Mouse (Mus musculus): ENCODE measurements at regions not wholly inside any gene's neighbourhood (a gene's known extent, or its start where the extent isn't known, plus 50 kb on each side); places are given as distances from the start of the nearest gene placed in this dataset.

DNA sequence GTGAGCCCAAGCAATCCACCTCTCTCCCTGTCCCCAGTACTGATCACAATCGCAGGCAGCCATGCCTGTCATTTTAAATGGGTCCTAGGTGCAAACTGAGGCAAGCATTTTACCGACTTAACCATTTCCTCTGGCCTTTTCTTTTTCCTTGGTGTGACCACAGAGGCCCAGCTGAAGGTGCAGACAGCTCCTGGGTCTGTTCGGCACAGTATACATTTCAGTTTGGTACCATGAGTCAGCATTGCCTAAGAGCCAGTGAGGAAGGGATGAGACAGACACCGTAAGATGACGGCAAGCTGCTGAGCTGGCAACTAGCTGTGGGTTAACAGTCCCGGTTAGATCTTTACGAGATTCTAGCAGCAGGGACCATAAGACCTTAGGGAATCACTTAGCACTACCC lies 61.6 kb upstream of the Eed start:
- H3K4me3 ChIP-seq (ENCODE audit: low read depth, low read length): no peak overlapping the region
- 84% methylated on average over 7 of the region's 7 CpGs for WGBS
- no peak for ATAC-seq (ENCODE audit: low FRiP score)
- H3K9me3 ChIP-seq (ENCODE audit: control insufficient read depth, low read length): no peaks in the 10 kb centered on the region
- H3K4me1 ChIP-seq (ENCODE audit: control insufficient read depth, insufficient read depth, low read length): peaks cover 5% of the 10 kb centered on the region
- H3K36me3 ChIP-seq (ENCODE audit: control insufficient read depth, insufficient read depth, low read length): no peaks in the 10 kb centered on the region
- DNase-seq (ENCODE audit: low spot score, missing footprints): no peak
- H3K4me2 ChIP-seq: no peak overlapping the region
- no peaks in the 10 kb centered on the region for H3K27me3 ChIP-seq (ENCODE audit: control insufficient read depth, insufficient read depth, low read length)
- no peak overlapping the region for H3K9ac ChIP-seq (ENCODE audit: low read length)
- no peak overlapping the region for H3K27ac ChIP-seq (ENCODE audit: low read depth, low read length)

GRCm38 (mm10) chr7:90043526-90043925 lies 62.7 kb upstream of the Eed start:
- WGBS: 90% methylated on average over 8 of the region's 8 CpGs

GRCm38 (mm10) chr7:90044100-90044698 lies 63.4 kb upstream of the Eed start:
- H3K27ac ChIP-seq (ENCODE audit: low read depth, low read length): no peak overlapping the region
- no peaks in the 10 kb centered on the region for H3K9me3 ChIP-seq (ENCODE audit: control insufficient read depth, low read length)
- no peak for ATAC-seq (ENCODE audit: low FRiP score)
- no peak overlapping the region for H3K4me2 ChIP-seq
- H3K27me3 ChIP-seq (ENCODE audit: control insufficient read depth, insufficient read depth, low read length): no peaks in the 10 kb centered on the region
- no peak overlapping the region for H3K4me3 ChIP-seq (ENCODE audit: low read depth, low read length)
- peak; percentile 56 for DNase-seq (ENCODE audit: low spot score, missing footprints)
- 87% methylated on average over 4 of the region's 4 CpGs for WGBS
- H3K9ac ChIP-seq (ENCODE audit: low read length): no peak overlapping the region
- H3K4me1 ChIP-seq (ENCODE audit: control insufficient read depth, insufficient read depth, low read length): peaks cover 5% of the 10 kb centered on the region
- no peaks in the 10 kb centered on the region for H3K36me3 ChIP-seq (ENCODE audit: control insufficient read depth, insufficient read depth, low read length)

More at GRCm38 (mm10) chr7:90043526-90043925, 62.7 kb upstream of the Eed start:
- Histone ChIP-seq H3K4me1 (ENCODE audit: control insufficient read depth, insufficient read depth, low read length) (peaks cover 5% of the 10 kb centered on the region), H3K27ac (ENCODE audit: low read depth, low read length) (no peak overlapping the region), H3K4me3 (ENCODE audit: low read depth, low read length) (no peak overlapping the region), H3K9me3 (ENCODE audit: control insufficient read depth, low read length) (no peaks in the 10 kb centered on the region), H3K27me3 (ENCODE audit: control insufficient read depth, insufficient read depth, low read length) (no peaks in the 10 kb centered on the region), H3K9ac (ENCODE audit: low read length) (no peak overlapping the region), H3K36me3 (ENCODE audit: control insufficient read depth, insufficient read depth, low read length) (no peaks in the 10 kb centered on the region), H3K4me2 (no peak overlapping the region)
- no peak for ATAC-seq (ENCODE audit: low FRiP score)
- no peak for DNase-seq (ENCODE audit: low spot score, missing footprints)

- H3K4me1 ChIP-seq (ENCODE audit: control insufficient read depth, insufficient read depth, low read length): peaks cover 5% of the 10 kb centered on the region
- ATAC-seq (ENCODE audit: low FRiP score) (no peak), DNase-seq (ENCODE audit: low spot score, missing footprints) (no peak)
- no peak overlapping the region for H3K9ac ChIP-seq (ENCODE audit: low read length)
- H3K27ac ChIP-seq (ENCODE audit: low read depth, low read length): no peak overlapping the region
- H3K27me3 ChIP-seq (ENCODE audit: control insufficient read depth, insufficient read depth, low read length): no peaks in the 10 kb centered on the region
- H3K4me3 ChIP-seq (ENCODE audit: low read depth, low read length): no peak overlapping the region
- H3K9me3 ChIP-seq (ENCODE audit: control insufficient read depth, low read length): no peaks in the 10 kb centered on the region
- no peaks in the 10 kb centered on the region for H3K36me3 ChIP-seq (ENCODE audit: control insufficient read depth, insufficient read depth, low read length)
- H3K4me2 ChIP-seq: no peak overlapping the region
- 77% methylated on average over 4 of the region's 4 CpGs for WGBS
Measured at GRCm38 (mm10) chr7:90045208-90045800, 64.5 kb upstream of the Eed start.

GRCm38 (mm10) chr7:90046228-90046627 lies 65.4 kb upstream of the Eed start:
- DNase-seq (ENCODE audit: low spot score, missing footprints) (no peak), ATAC-seq (ENCODE audit: low FRiP score) (no peak)
- Histone ChIP-seq H3K27me3 (ENCODE audit: control insufficient read depth, insufficient read depth, low read length) (no peaks in the 10 kb centered on the region), H3K9ac (ENCODE audit: low read length) (no peak overlapping the region), H3K27ac (ENCODE audit: low read depth, low read length) (no peak overlapping the region), H3K9me3 (ENCODE audit: control insufficient read depth, low read length) (no peaks in the 10 kb centered on the region), H3K36me3 (ENCODE audit: control insufficient read depth, insufficient read depth, low read length) (no peaks in the 10 kb centered on the region), H3K4me2 (no peak overlapping the region), H3K4me3 (ENCODE audit: low read depth, low read length) (no peak overlapping the region), H3K4me1 (ENCODE audit: control insufficient read depth, insufficient read depth, low read length) (peaks cover 5% of the 10 kb centered on the region)
- WGBS: 85% methylated on average over 3 of the region's 3 CpGs

DNA sequence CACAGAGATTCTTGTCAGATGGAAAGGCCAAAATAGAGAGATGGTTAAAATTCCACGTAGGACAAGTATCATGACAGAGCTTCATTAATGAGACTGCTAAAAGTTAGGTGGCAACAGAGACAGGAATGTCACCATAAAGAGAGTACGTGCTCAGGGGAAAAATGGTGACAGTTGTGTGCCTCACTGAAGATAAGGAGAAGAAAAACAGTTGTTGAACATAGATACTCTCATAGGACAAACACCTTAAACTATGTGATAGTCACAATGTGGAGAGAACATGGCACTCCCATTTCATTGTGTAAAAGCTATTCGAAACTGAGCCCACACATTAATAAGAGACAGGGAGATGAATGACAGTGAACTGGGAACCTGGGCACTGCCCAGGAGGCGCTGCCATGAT lies 66.1 kb upstream of the Eed start:
- 89% methylated on average over 4 of the region's 4 CpGs for WGBS
- Histone ChIP-seq H3K9ac (ENCODE audit: low read length) (no peak overlapping the region), H3K36me3 (ENCODE audit: control insufficient read depth, insufficient read depth, low read length) (no peaks in the 10 kb centered on the region), H3K27me3 (ENCODE audit: control insufficient read depth, insufficient read depth, low read length) (no peaks in the 10 kb centered on the region), H3K27ac (ENCODE audit: low read depth, low read length) (no peak overlapping the region), H3K4me2 (no peak overlapping the region), H3K4me3 (ENCODE audit: low read depth, low read length) (no peak overlapping the region), H3K9me3 (ENCODE audit: control insufficient read depth, low read length) (no peaks in the 10 kb centered on the region), H3K4me1 (ENCODE audit: control insufficient read depth, insufficient read depth, low read length) (peaks cover under 1% of the 10 kb centered on the region)
- DNase-seq (ENCODE audit: low spot score, missing footprints): no peak
- no peak for ATAC-seq (ENCODE audit: low FRiP score)

DNA sequence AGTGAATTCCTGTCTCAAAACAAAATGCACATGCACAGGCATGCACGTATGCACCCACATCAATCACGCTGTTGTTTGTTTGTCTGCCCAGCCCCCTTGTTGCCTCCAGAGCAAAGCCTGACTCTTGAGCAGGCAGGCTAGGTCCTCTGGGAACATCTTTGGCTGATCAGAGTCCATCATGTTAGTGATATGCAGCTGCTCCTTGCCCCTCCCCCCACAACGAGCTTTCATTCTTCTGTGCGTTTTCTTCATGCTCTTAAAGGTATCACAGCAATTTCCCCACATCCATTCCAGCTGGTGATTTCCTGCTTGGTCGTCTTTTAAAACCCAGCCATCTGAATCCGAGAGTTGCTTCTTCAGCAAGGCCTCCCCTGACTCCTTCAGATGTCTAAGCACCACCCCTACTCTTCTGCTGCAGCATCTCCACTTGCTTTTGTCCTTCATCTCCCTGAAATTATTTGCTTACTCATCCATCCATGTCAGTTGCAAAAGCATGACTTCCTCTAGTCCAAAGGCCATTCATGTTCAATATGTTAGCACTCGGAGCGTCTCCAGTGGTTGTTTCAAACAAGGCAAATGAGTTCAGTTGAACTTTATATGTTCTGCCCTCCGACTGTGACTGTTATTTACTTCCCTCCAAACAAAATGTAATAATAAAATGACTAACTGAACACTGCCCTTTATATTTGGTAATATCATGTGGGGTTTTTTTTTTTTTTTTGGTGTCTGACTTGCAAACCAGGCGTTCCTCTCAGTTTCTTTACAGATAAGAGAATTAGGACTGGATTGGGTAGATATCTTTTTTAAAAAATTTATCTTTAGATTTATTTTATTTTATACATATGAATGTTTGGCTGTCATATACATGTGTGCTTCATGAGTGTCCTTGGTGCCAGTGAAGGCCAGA lies 67.9 kb upstream of the Eed start:
- Histone ChIP-seq H3K27me3 (ENCODE audit: control insufficient read depth, insufficient read depth, low read length) (no peaks in the 10 kb centered on the region), H3K27ac (ENCODE audit: low read depth, low read length) (no peak overlapping the region), H3K4me1 (ENCODE audit: control insufficient read depth, insufficient read depth, low read length) (no peaks in the 10 kb centered on the region), H3K36me3 (ENCODE audit: control insufficient read depth, insufficient read depth, low read length) (no peaks in the 10 kb centered on the region), H3K4me2 (no peak overlapping the region), H3K9me3 (ENCODE audit: control insufficient read depth, low read length) (no peaks in the 10 kb centered on the region), H3K9ac (ENCODE audit: low read length) (no peak overlapping the region), H3K4me3 (ENCODE audit: low read depth, low read length) (no peak overlapping the region)
- WGBS: 75% methylated on average over 10 of the region's 10 CpGs
- DNase-seq (ENCODE audit: low spot score, missing footprints): peak; percentile 72
- ATAC-seq (ENCODE audit: low FRiP score): peak; percentile 59

DNA sequence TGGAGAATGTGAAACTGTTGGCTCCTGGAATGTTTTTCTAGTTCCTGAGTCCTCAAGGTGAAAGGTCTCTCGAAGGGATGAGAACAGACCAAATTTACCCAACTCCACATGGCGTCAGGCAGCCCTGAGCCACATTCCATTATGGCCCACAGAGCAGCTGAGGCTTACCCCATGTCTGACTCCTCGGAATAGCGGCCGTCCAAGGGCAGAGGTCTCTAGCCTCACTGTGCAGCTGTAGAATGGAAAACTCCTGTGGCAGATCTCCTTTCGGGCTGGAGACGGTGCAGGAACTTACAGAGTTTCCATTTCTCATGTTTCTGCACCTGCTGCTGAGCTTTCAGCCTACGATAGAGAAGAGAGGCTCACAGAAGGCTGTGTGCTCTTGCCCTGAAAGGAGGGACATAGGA lies 69.1 kb upstream of the Eed start:
- H3K27ac ChIP-seq (ENCODE audit: low read depth, low read length): no peak overlapping the region
- no peaks in the 10 kb centered on the region for H3K9me3 ChIP-seq (ENCODE audit: control insufficient read depth, low read length)
- H3K4me1 ChIP-seq (ENCODE audit: control insufficient read depth, insufficient read depth, low read length): no peaks in the 10 kb centered on the region; the same call in 1 of the 2 replicates
- no peak overlapping the region for H3K4me2 ChIP-seq
- 85% methylated on average over 8 of the region's 8 CpGs for WGBS
- ATAC-seq (ENCODE audit: low FRiP score) (no peak), DNase-seq (ENCODE audit: low spot score, missing footprints) (peak; percentile 72)
- H3K36me3 ChIP-seq (ENCODE audit: control insufficient read depth, insufficient read depth, low read length): no peaks in the 10 kb centered on the region
- H3K4me3 ChIP-seq (ENCODE audit: low read depth, low read length): no peak overlapping the region
- H3K9ac ChIP-seq (ENCODE audit: low read length): no peak overlapping the region
- H3K27me3 ChIP-seq (ENCODE audit: control insufficient read depth, insufficient read depth, low read length): no peaks in the 10 kb centered on the region

All from midbrain, embryonic 11.5 days (tissue).